Mouse (Mus musculus): ENCODE measurements around the gene Il13ra1. TPM values are rescaled to one million over a fixed set of nuclear protein-coding genes. Genes with fewer than 3 reads are reported as not detected.

Il13ra1 gene
- polyA plus RNA-seq, 1 experiment from 2014 or later, result 9.3 TPM

Other genes with a start within 250 kb of the Il13ra1 start
- gene Dock11, start 223.3 kb upstream of the Il13ra1 start, polyA plus RNA-seq (2016; fragmentation: Nextera tagmentation; extraction: Ambion mirVana), result 10.0 and 13.1 TPM in 2 replicates
- gene Zcchc12, start 83.8 kb downstream of the Il13ra1 start, polyA plus RNA-seq (2016; fragmentation: Nextera tagmentation; extraction: Ambion mirVana), result 3.7 and 5.1 TPM in 2 replicates
- gene Lonrf3, start 216.2 kb downstream of the Il13ra1 start, polyA plus RNA-seq (2016; fragmentation: Nextera tagmentation; extraction: Ambion mirVana), result 0.11 and 0.33 TPM in 2 replicates